Mouse (Mus musculus): ENCODE measurements around the gene Nagk. TPM values are rescaled to one million over a fixed set of nuclear protein-coding genes. Genes with fewer than 3 reads are reported as not detected.

Gene Nagk
- polyA plus RNA-seq, 2 experiments = 37.6 to 57.5 TPM

GRCm38 (mm10) chr6:83762344-83762743 is 32.4 kb upstream of the Nagk start, which contains the start of gene Ankrd53:
Gene Ankrd53 (plus strand): TSS chr6:83762644.
- Histone ChIP-seq H3K9me3 (ENCODE audit: control insufficient read depth, low read length) (no peaks in the 10 kb centered on the region), H3K4me1 (ENCODE audit: control insufficient read depth, insufficient read depth, low read length) (peaks cover 5% of the 10 kb centered on the region; the same call in 1 of the 2 replicates), H3K27ac (replicated peaks; ENCODE audit: low read depth, low read length) (no peak within 1 kb of the TSS), H3K36me3 (ENCODE audit: control insufficient read depth, insufficient read depth, low read length) (no peaks in the 10 kb centered on the region; the same call in 1 of the 2 replicates), H3K9ac (ENCODE audit: low read depth, low read length, severe bottlenecking) (peak within 1 kb of the TSS; percentile 43; the same call in 1 of the 2 replicates), H3K27me3 (ENCODE audit: control insufficient read depth, insufficient read depth, low read length) (peaks cover 45% of the 10 kb centered on the region), H3K4me2 (replicated peaks; ENCODE audit: low read depth, low read length, severe bottlenecking) (peak within 1 kb of the TSS; percentile 55), H3K4me3 (replicated peaks; ENCODE audit: low read length) (peak within 1 kb of the TSS; percentile 35)
- no peak for ATAC-seq (ENCODE audit: low FRiP score, low read depth)
- WGBS = 17% methylated on average over 6 of the region's 6 CpGs
- no peak for TF ChIP-seq POLR2A (IDR thresholded peaks at IDR 0.05; ENCODE audit: borderline replicate concordance, extremely low read depth, insufficient read depth, insufficient read length)
- no peak for DNase-seq (ENCODE audit: low spot score)

- Histone ChIP-seq H3K9me3 (ENCODE audit: control insufficient read depth, low read length) (no peaks in the 10 kb centered on the region), H3K9ac (ENCODE audit: low read depth, low read length, severe bottlenecking) (peak overlapping the region; percentile 43; the same call in 1 of the 2 replicates), H3K27me3 (ENCODE audit: control insufficient read depth, insufficient read depth, low read length) (peaks cover 38% of the 10 kb centered on the region), H3K27ac (replicated peaks; ENCODE audit: low read depth, low read length) (no peak overlapping the region), H3K36me3 (ENCODE audit: control insufficient read depth, insufficient read depth, low read length) (peaks cover 2% of the 10 kb centered on the region; the same call in 1 of the 2 replicates), H3K4me2 (replicated peaks; ENCODE audit: low read depth, low read length, severe bottlenecking) (peak overlapping the region; percentile 55), H3K4me1 (ENCODE audit: control insufficient read depth, insufficient read depth, low read length) (peaks cover 5% of the 10 kb centered on the region; the same call in 1 of the 2 replicates), H3K4me3 (replicated peaks; ENCODE audit: low read length) (peak overlapping the region; percentile 35)
- TF ChIP-seq POLR2A (IDR thresholded peaks at IDR 0.05; ENCODE audit: borderline replicate concordance, extremely low read depth, insufficient read depth, insufficient read length) = no peak
- 1% methylated on average over 35 of the region's 35 CpGs for WGBS
- peak; percentile 20 for DNase-seq (ENCODE audit: low spot score)
- ATAC-seq (ENCODE audit: low FRiP score, low read depth) = peak; percentile 73
Observed at GRCm38 (mm10) chr6:83762880-83763431, 31.8 kb upstream of the Nagk start.

GRCm38 (mm10) chr6:83766982-83767381 is 27.8 kb upstream of the Nagk start:
- no peak overlapping the region for H3K27ac ChIP-seq (replicated peaks; ENCODE audit: low read depth, low read length)
- peaks cover 38% of the 10 kb centered on the region for H3K36me3 ChIP-seq (ENCODE audit: control insufficient read depth, insufficient read depth, low read length)
- H3K27me3 ChIP-seq (ENCODE audit: control insufficient read depth, insufficient read depth, low read length) = peaks cover 8% of the 10 kb centered on the region
- H3K4me2 ChIP-seq (replicated peaks; ENCODE audit: low read depth, low read length, severe bottlenecking) = no peak overlapping the region
- ATAC-seq (ENCODE audit: low FRiP score, low read depth) (no peak), DNase-seq (ENCODE audit: low spot score) (no peak)
- no peak overlapping the region for H3K4me3 ChIP-seq (replicated peaks; ENCODE audit: low read length)
- H3K9me3 ChIP-seq (ENCODE audit: control insufficient read depth, low read length) = no peaks in the 10 kb centered on the region
- no peak overlapping the region for H3K9ac ChIP-seq (ENCODE audit: low read depth, low read length, severe bottlenecking)
- H3K4me1 ChIP-seq (ENCODE audit: control insufficient read depth, insufficient read depth, low read length) = peaks cover 5% of the 10 kb centered on the region; the same call in 1 of the 2 replicates
- no peak for TF ChIP-seq POLR2A (IDR thresholded peaks at IDR 0.05; ENCODE audit: borderline replicate concordance, extremely low read depth, insufficient read depth, insufficient read length)
- 80% methylated on average over 3 of the region's 3 CpGs for WGBS

- no peak for TF ChIP-seq POLR2A (IDR thresholded peaks at IDR 0.05; ENCODE audit: borderline replicate concordance, extremely low read depth, insufficient read depth, insufficient read length)
- no peak overlapping the region for H3K4me3 ChIP-seq (replicated peaks; ENCODE audit: low read length)
- no peaks in the 10 kb centered on the region for H3K4me1 ChIP-seq (ENCODE audit: control insufficient read depth, insufficient read depth, low read length)
- no peak overlapping the region for H3K4me2 ChIP-seq (replicated peaks; ENCODE audit: low read depth, low read length, severe bottlenecking)
- H3K27ac ChIP-seq (replicated peaks; ENCODE audit: low read depth, low read length) = no peak overlapping the region
- no peak overlapping the region for H3K9ac ChIP-seq (ENCODE audit: low read depth, low read length, severe bottlenecking)
- H3K27me3 ChIP-seq (ENCODE audit: control insufficient read depth, insufficient read depth, low read length) = no peaks in the 10 kb centered on the region
- WGBS = 82% methylated on average over 5 of the region's 5 CpGs
- H3K9me3 ChIP-seq (ENCODE audit: control insufficient read depth, low read length) = no peaks in the 10 kb centered on the region
- H3K36me3 ChIP-seq (ENCODE audit: control insufficient read depth, insufficient read depth, low read length) = peaks cover 52% of the 10 kb centered on the region
- DNase-seq (ENCODE audit: low spot score) = no peak
- ATAC-seq (ENCODE audit: low FRiP score, low read depth) = no peak
Observed at GRCm38 (mm10) chr6:83768485-83768884, 26.3 kb upstream of the Nagk start.

GRCm38 (mm10) chr6:83774126-83774525 is 20.7 kb upstream of the Nagk start:
- TF ChIP-seq POLR2A (IDR thresholded peaks at IDR 0.05; ENCODE audit: borderline replicate concordance, extremely low read depth, insufficient read depth, insufficient read length) = no peak
- H3K4me3 ChIP-seq (replicated peaks; ENCODE audit: low read length) = peak overlapping the region; percentile 92
- no peak for DNase-seq (ENCODE audit: low spot score)
- ATAC-seq (ENCODE audit: low FRiP score, low read depth) = no peak
- H3K4me1 ChIP-seq (ENCODE audit: control insufficient read depth, insufficient read depth, low read length) = peaks cover 13% of the 10 kb centered on the region
- H3K27ac ChIP-seq (replicated peaks; ENCODE audit: low read depth, low read length) = no peak overlapping the region
- no peaks in the 10 kb centered on the region for H3K9me3 ChIP-seq (ENCODE audit: control insufficient read depth, low read length)
- H3K27me3 ChIP-seq (ENCODE audit: control insufficient read depth, insufficient read depth, low read length) = no peaks in the 10 kb centered on the region
- peak overlapping the region; percentile 93 for H3K9ac ChIP-seq (ENCODE audit: low read depth, low read length, severe bottlenecking)
- peaks cover 41% of the 10 kb centered on the region for H3K36me3 ChIP-seq (ENCODE audit: control insufficient read depth, insufficient read depth, low read length)
- 56% methylated on average over 8 of the region's 9 CpGs for WGBS
- peak overlapping the region; percentile 88 for H3K4me2 ChIP-seq (replicated peaks; ENCODE audit: low read depth, low read length, severe bottlenecking)
